Mouse (Mus musculus) neural tube, embryonic 14.5 days (tissue): ENCODE data around the gene Cyp4b1. TPM values are rescaled to one million over a fixed set of nuclear protein-coding genes. Genes with fewer than 3 reads are reported as not detected.
A peak's percentile ranks its signal among the peaks of the same experiment; 100 is the strongest.
"Not testable (repeated sequence)": the region's sequence is repeated elsewhere in the genome, so short reads cannot be mapped to it uniquely, and the experiment has no call there.

Experiments
- ATAC-seq: fragments of 200-750 bp; cut with Nextera tagmentation; 2 replicates; pipeline ENCODE4 v1.8.0; 2017; ENCODE audit warnings: low read depth, mild to moderate bottlenecking, moderate TSS enrichment, moderate library complexity
- H3K27ac ChIP-seq: fragments of 300-500 bp; sonication (generic); 2 replicates; pipeline ENCODE4 v1.5.1; 2014; ENCODE audit warnings: low read depth, mild to moderate bottlenecking, control low read depth, low read length, moderate library complexity, mixed read lengths
- H3K27me3 ChIP-seq: fragments of 300-500 bp; sonication (generic); 2 replicates; pipeline ENCODE4 v1.6.1; 2014; ENCODE audit warnings: low read length; ENCODE audit not compliant: control insufficient read depth, insufficient read depth
- H3K36me3 ChIP-seq: fragments of 300-500 bp; sonication (generic); 2 replicates; pipeline ENCODE4 v1.6.1; 2014; ENCODE audit warnings: low read length, mixed read lengths; ENCODE audit not compliant: control insufficient read depth, insufficient read depth
- H3K4me1 ChIP-seq: fragments of 300-500 bp; sonication (generic); 2 replicates; pipeline ENCODE4 v1.6.1; 2014; ENCODE audit warnings: low read length; ENCODE audit not compliant: control insufficient read depth, insufficient read depth
- H3K4me2 ChIP-seq: fragments of 300-500 bp; sonication (generic); 2 replicates; pipeline ENCODE4 v1.6.1; 2014; ENCODE audit warnings: mild to moderate bottlenecking, low read depth, low read length, control low read depth
- H3K4me3 ChIP-seq: fragments of 300-500 bp; sonication (generic); 2 replicates; pipeline ENCODE4 v1.5.1; 2014; ENCODE audit warnings: low read depth, low read length, control low read depth, mixed read lengths
- H3K9ac ChIP-seq: fragments of 300-500 bp; sonication (generic); replicated peaks from 2 replicates; pipeline ENCODE4 v1.6.1; 2014; ENCODE audit warnings: low read depth, mild to moderate bottlenecking, control low read depth, low read length, mixed read lengths
- H3K9me3 ChIP-seq: fragments of 300-500 bp; sonication (generic); 2 replicates; pipeline ENCODE4 v1.6.1; 2016; ENCODE audit warnings: low read length; ENCODE audit not compliant: control insufficient read depth
- WGBS: fragments of 180-500 bp; shearing (Covaris S2); extraction: QIAGEN DNeasy Blood & Tissue Kit; methylation state at CpG from one replicate; pipeline ENCODE4 v1.1.7; 2014; 5-methylcytosine and 5-hydroxymethylcytosine counted together
- polyA plus RNA-seq: library from polyadenylated mRNA; unstranded; fragments of >200 nt; fragmentation: Nextera tagmentation; extraction: Ambion mirVana; gene quantifications from 2 replicates; pipeline ENCODE4 v1.2.1, GENCODE M21; 2014

Gene Cyp4b1
- 0.18 and 0.48 TPM in 2 replicates for polyA plus RNA-seq

DNA sequence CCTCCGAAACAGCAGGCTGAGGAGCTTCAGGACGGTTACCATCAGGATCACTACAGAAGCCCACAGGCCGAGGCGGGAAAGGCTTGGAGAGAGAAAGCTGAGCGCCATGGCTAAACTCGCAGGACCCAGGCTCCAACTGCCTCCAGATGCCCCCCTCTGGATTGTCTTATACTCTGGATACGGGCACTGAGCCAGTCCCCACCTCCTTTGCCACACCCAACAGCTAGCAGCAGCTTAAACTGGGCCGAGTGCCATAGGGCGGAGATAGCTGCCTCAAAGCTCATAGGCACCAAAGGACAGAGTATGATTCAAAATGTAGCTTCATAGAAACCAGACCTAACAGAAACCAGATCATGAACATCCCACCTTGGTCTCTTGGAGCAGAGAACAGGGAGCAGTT, at the start of gene Cyp4b1:
TSS of gene Cyp4b1 (minus strand) at position 144 of the 400 bp plus-strand sequence.
- H3K4me2 ChIP-seq, result no peak within 1 kb of the TSS
- H3K36me3 ChIP-seq, result no peaks in the 10 kb centered on the region
- H3K9ac ChIP-seq, result no peak within 1 kb of the TSS
- ATAC-seq, result no peak
- H3K9me3 ChIP-seq, result no peaks in the 10 kb centered on the region
- H3K27me3 ChIP-seq, result no peaks in the 10 kb centered on the region
- H3K27ac ChIP-seq, result no peak within 1 kb of the TSS
- WGBS, result 89% methylated on average over 9 of the region's 9 CpGs
- no peak within 1 kb of the TSS for H3K4me3 ChIP-seq
- no peaks in the 10 kb centered on the region for H3K4me1 ChIP-seq

DNA sequence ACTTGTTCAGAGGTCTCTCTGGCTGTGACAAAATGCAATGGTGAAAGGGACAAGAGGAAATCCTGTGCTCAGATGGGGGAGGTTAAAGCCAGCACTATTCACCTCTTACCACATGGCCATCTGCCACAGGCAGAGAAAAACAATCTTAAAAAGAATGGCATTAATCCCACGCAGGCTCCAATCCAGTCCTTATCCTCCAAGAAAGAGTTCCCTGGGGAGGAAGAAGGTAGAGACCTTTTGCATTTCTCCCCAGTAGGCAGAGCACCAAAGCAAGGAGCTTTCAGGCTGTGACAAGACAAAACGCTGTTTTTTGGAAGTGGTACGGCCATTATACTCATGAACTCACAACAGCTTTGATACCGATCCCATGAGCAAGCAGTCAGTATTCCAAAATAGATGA, 38.8 kb upstream of the Cyp4b1 start:
- H3K9ac ChIP-seq, result no peak overlapping the region
- no peaks in the 10 kb centered on the region for H3K9me3 ChIP-seq
- no peak overlapping the region for H3K27ac ChIP-seq
- no peak for ATAC-seq
- H3K27me3 ChIP-seq, result no peaks in the 10 kb centered on the region
- H3K36me3 ChIP-seq, result no peaks in the 10 kb centered on the region
- WGBS, result 61% methylated on average over 4 of the region's 4 CpGs
- H3K4me3 ChIP-seq, result no peak overlapping the region
- no peaks in the 10 kb centered on the region for H3K4me1 ChIP-seq
- H3K4me2 ChIP-seq, result no peak overlapping the region

DNA sequence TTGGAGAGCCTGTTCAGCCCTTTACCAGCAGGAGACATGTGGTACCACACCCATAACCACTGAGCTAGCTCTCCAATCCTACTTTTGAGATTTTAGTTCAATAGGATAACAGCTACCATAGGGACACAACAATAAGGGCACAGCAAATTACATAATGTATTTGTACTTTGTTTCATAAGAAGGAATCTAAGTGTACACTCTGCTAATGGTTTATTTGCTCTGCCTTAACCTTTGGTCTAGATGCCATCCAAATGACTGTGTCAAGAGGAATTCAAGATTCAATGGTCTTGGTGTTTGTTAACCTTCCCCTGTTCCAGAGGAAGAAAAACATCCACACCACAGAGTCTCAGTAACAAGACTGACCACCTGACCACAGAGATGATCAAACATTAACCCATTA, 11.7 kb upstream of the Cyp4b1 start:
- Histone ChIP-seq H3K4me2 (no peak overlapping the region), H3K9me3 (no peaks in the 10 kb centered on the region), H3K9ac (no peak overlapping the region), H3K4me3 (no peak overlapping the region), H3K27me3 (no peaks in the 10 kb centered on the region), H3K36me3 (no peaks in the 10 kb centered on the region), H3K4me1 (no peaks in the 10 kb centered on the region), H3K27ac (no peak overlapping the region)
- ATAC-seq, result no peak

DNA sequence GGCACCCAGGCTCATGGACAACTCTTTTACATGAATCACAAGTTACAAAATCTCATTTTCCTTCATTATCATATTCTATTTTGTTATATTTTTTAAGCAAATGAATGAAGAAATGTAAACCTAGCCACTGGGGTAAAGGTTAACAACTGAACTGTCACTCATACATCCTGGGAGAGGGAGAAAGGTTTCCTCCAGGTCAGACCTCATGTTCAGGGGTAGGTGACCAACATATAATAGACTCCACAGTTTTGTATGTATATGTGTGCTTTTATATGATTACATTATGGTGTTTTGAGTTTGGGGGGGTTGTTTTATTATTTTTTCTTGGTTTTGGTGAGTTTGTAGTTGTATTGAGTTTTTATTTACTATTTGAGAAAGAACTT, 10.3 kb upstream of the Cyp4b1 start:
- Histone ChIP-seq H3K4me3 (peak overlapping the region; percentile 46; the same call in 1 of the 2 replicates), H3K9ac (no peak overlapping the region; the same call in 1 of the 2 replicates)

DNA sequence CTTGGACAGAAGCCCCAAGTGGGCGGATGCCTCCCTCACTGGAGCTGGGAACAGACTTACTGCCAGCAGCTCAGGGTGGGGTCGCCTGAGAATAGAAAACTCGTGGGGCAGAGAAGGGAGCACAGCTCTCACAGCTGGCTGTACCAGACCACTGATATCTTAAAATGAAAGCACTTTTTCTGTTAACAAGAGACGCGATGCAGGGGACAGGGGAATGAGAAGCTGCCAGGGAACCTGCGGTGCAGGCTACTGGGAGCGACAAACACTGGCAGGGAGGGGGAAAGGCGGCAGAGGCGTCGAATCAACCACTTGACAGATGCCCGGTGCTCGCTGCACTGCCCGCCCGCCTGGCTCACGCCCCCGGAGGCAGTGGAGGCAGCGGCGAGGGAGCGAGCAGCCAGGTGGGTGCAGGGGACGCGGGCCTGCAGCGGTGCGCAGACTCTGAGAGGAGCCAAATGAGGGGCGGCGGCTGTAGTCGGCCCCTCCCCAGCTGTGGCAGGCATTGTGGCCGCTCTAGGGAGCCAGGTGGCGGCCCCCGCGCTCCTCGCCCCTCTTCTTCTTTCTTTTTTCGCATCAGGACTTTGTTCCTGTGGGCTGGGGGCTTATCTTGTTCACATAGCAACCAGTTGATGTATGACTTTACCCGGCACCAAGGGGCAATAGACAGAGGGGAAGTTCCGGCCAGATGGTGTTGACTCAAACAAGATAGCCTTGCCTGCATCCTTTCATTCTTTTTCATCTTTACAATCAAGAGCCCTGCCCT, 9.8 kb upstream of the Cyp4b1 start:
- Histone ChIP-seq H3K27me3 (no peaks in the 10 kb centered on the region), H3K4me1 (no peaks in the 10 kb centered on the region), H3K36me3 (no peaks in the 10 kb centered on the region), H3K9me3 (no peaks in the 10 kb centered on the region), H3K27ac (no peak overlapping the region), H3K4me2 (peak overlapping the region; percentile 87), H3K9ac (peak overlapping the region; percentile 49), H3K4me3 (peak overlapping the region; percentile 46)
- peak; percentile 94 for ATAC-seq
- WGBS, result 2% methylated on average over 34 of the region's 34 CpGs

More for the DNA sequence above, 10.3 kb upstream of the Cyp4b1 start:
- no peaks in the 10 kb centered on the region for H3K9me3 ChIP-seq
- peak overlapping the region; percentile 87; the same call in 1 of the 2 replicates for H3K4me2 ChIP-seq
- no peaks in the 10 kb centered on the region for H3K27me3 ChIP-seq
- no peaks in the 10 kb centered on the region for H3K36me3 ChIP-seq
- H3K27ac ChIP-seq, result no peak overlapping the region
- no peak for ATAC-seq
- no peaks in the 10 kb centered on the region for H3K4me1 ChIP-seq

DNA sequence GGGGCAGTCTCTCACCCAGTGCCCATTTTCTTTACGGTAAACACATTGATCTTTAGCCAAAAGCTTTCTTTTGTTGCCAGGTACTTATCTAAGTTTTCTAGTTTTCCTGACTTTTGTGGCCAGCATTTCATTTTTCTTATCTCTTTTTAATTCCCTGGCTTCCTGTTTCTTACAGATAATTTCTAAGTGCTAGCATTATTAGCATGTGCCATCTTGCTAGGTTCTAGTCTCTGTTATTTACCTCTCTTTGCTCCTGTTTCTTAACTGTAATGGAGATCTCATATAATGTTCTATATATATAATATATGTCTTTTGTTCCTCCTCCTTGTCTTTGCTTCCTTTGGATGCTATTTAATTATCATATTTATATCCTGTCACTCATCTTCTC, 9.0 kb upstream of the Cyp4b1 start:
- H3K4me3 ChIP-seq, ATAC-seq, H3K4me1 ChIP-seq, H3K4me2 ChIP-seq, H3K27ac ChIP-seq, H3K36me3 ChIP-seq, H3K27me3 ChIP-seq, H3K9me3 ChIP-seq, H3K9ac ChIP-seq: not testable (repeated sequence)
- WGBS, result 93% methylated on average over 1 of the region's 1 CpGs

DNA sequence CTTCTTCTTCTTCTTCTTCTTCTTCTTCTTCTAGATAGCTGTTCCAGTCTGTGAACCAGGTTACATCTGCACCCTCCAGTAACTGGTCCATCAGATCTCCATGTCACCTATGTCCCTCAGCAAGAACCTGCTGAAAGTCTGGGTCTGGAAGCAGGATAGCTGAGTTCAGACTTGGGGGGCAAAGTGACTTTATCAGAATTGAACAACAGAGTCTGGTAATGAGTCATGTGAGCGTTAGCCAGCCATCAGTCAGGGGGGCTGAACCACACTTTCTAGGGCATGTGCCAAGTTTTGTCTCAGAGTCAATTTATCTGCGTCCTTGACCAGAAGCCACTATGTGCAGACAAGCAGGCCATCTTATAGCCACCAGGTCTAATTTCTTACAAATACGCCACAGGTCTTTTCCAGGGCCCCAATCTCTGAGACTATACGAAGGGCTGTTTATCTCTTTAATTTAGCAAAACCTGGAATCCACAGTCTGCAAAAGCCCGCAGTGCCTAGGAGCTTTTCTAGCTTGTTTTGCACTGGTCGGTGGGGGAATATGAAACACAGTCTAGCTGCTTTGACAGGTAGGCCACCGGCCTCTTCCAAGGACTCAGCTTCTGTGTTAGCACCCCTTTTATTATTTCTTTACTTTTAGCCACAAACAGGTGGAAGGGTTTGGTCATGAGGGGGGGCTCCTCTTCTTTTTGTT, 8.5 kb upstream of the Cyp4b1 start:
- H3K9ac ChIP-seq, ATAC-seq, H3K4me2 ChIP-seq, H3K4me1 ChIP-seq, H3K4me3 ChIP-seq, H3K9me3 ChIP-seq, H3K27ac ChIP-seq, H3K36me3 ChIP-seq, H3K27me3 ChIP-seq: not testable (repeated sequence)
- WGBS, result 86% methylated on average over 7 of the region's 7 CpGs

DNA sequence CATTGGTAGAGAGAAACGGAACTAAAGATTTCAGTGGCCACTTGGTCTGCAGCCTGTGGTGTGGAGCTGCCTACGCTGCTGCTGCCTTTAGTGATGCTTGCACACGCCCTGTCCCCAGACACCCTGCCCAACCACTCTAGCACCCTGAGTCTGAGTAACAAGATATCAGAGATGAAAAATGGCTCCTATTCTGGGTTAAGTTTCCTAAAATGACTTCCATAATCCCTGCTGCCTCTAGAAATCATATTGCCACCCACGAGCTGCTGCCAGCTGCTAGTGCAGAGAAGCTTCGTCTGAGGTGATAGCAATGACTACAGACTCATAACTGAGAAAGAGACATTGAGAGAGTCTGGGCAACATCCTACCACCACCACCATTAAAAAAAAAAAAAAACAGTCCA, 3.3 kb upstream of the Cyp4b1 start:
- no peak overlapping the region for H3K4me2 ChIP-seq
- H3K36me3 ChIP-seq, result no peaks in the 10 kb centered on the region
- H3K9ac ChIP-seq, result no peak overlapping the region
- no peaks in the 10 kb centered on the region for H3K4me1 ChIP-seq
- H3K4me3 ChIP-seq, result no peak overlapping the region
- H3K9me3 ChIP-seq, result no peaks in the 10 kb centered on the region
- no peaks in the 10 kb centered on the region for H3K27me3 ChIP-seq
- WGBS, result 89% methylated on average over 5 of the region's 5 CpGs
- no peak for ATAC-seq
- no peak overlapping the region for H3K27ac ChIP-seq

DNA sequence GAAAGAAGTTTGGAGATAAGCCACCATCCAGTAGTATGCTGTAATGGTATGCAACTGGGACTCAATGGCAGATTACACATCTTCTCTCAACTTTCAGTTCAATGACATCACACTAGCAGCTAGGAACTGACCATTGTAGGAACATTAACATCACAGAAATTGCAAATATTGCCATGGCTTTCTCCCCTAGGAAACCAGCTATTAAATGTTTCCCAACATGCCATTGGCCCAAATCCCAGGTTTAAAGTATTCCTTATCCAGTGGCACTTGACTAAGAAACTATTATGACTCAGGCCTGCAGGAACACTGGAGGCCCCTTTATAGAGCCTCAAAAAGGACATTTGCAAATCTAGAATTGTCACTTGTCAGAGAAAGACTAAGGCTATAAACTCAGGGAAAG, 1.8 kb upstream of the Cyp4b1 start:
- no peak overlapping the region for H3K4me2 ChIP-seq
- no peak for ATAC-seq
- H3K27me3 ChIP-seq, result no peaks in the 10 kb centered on the region
- H3K36me3 ChIP-seq, result no peaks in the 10 kb centered on the region
- no peak overlapping the region for H3K4me3 ChIP-seq
- no peak overlapping the region for H3K27ac ChIP-seq
- H3K9me3 ChIP-seq, result no peaks in the 10 kb centered on the region
- H3K9ac ChIP-seq, result no peak overlapping the region
- no peaks in the 10 kb centered on the region for H3K4me1 ChIP-seq
